Mouse (Mus musculus) embryonic facial prominence, embryonic 13.5 days (tissue): ENCODE measurements around the gene Ubfd1. TPM values are rescaled to one million over a fixed set of nuclear protein-coding genes. Genes with fewer than 3 reads are reported as not detected.
A peak's percentile ranks its signal among the peaks of the same experiment; 100 is the strongest.

Source experiments
- ATAC-seq: fragments of 200-750 bp; cut with Nextera tagmentation; 2 replicates; pipeline ENCODE4 v1.8.0; 2017; ENCODE audit warnings: low read depth; ENCODE audit not compliant: insufficient number of reproducible peaks, insufficient read depth, low FRiP score, low TSS enrichment
- H3K27ac ChIP-seq: fragments of 300-500 bp; sonication (generic); 2 replicates; pipeline ENCODE4 v1.5.1; 2015; ENCODE audit warnings: moderate library complexity, mild to moderate bottlenecking, inconsistent platforms
- H3K27me3 ChIP-seq: fragments of 300-500 bp; sonication (generic); 2 replicates; pipeline ENCODE4 v1.6.1; 2015; ENCODE audit warnings: mild to moderate bottlenecking, inconsistent platforms
- H3K36me3 ChIP-seq: fragments of 300-500 bp; sonication (generic); 2 replicates; pipeline ENCODE4 v1.6.1; 2015; ENCODE audit warnings: mild to moderate bottlenecking, inconsistent platforms
- H3K4me1 ChIP-seq: fragments of 300-500 bp; sonication (generic); 2 replicates; pipeline ENCODE4 v1.6.1; 2015; ENCODE audit warnings: inconsistent platforms
- H3K4me2 ChIP-seq: fragments of 300-500 bp; sonication (generic); 2 replicates; pipeline ENCODE4 v1.6.1; 2015; ENCODE audit warnings: moderate library complexity, mild to moderate bottlenecking, inconsistent platforms
- H3K4me3 ChIP-seq: fragments of 300-500 bp; sonication (generic); 2 replicates; pipeline ENCODE4 v1.5.1; 2015; ENCODE audit warnings: mild to moderate bottlenecking, inconsistent platforms
- H3K9ac ChIP-seq: fragments of 300-500 bp; sonication (generic); 2 replicates; pipeline ENCODE4 v1.6.1; 2015; ENCODE audit warnings: mild to moderate bottlenecking, inconsistent platforms
- H3K9me3 ChIP-seq: fragments of 300-500 bp; sonication (generic); 2 replicates; pipeline ENCODE4 v1.6.1; 2016; ENCODE audit warnings: inconsistent platforms
- WGBS: fragments of 180-500 bp; shearing (Covaris S2); methylation state at CpG from one replicate; pipeline ENCODE4 v1.1.7; 2015; ENCODE audit warnings: mixed read lengths; 5-methylcytosine and 5-hydroxymethylcytosine counted together
- polyA plus RNA-seq: library from polyadenylated mRNA; unstranded; fragments of >200 nt; fragmentation: Nextera tagmentation; extraction: Ambion mirVana; gene quantifications from 2 replicates; pipeline ENCODE4 v1.2.1, GENCODE M21; 2015

Ubfd1 gene
- polyA plus RNA-seq, 1 experiment from 2014 or later, result 73.4 TPM

GRCm38 (mm10) chr7:122046813-122047212, 20.2 kb upstream of the Ubfd1 start:
- Histone ChIP-seq H3K27me3 (no peaks in the 10 kb centered on the region), H3K4me1 (no peaks in the 10 kb centered on the region), H3K9me3 (no peaks in the 10 kb centered on the region), H3K9ac (no peak overlapping the region), H3K4me3 (no peak overlapping the region), H3K36me3 (peaks cover 49% of the 10 kb centered on the region), H3K27ac (no peak overlapping the region), H3K4me2 (no peak overlapping the region)
- ATAC-seq, result no peak
- WGBS, result 90% methylated on average over 2 of the region's 2 CpGs

DNA sequence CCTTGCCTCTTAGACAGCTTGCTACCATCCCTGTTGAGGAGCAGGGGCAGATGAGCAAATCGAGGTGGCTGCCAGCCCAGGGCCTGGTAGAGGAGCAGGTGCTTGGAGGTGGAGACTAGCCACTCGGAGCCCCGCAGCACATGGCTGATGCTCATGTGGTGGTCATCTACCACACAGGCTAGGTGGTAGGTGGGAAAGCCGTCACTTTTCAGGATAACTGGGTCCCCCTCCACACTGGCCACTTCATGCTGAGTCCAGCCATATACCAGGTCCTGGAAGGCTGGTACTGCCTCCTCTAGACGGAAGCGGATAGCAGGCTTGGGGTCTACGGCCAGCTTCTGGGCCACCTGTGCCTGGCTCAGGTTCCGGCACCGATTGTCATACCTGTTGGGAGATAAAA, 18.8 kb upstream of the Ubfd1 start:
- ATAC-seq, result 0 out of 2 replicates have a peak, but pooled peaks have one; percentile 48
- no peak overlapping the region for H3K27ac ChIP-seq
- H3K9ac ChIP-seq, result no peak overlapping the region
- no peaks in the 10 kb centered on the region for H3K27me3 ChIP-seq
- H3K9me3 ChIP-seq, result no peaks in the 10 kb centered on the region
- H3K4me3 ChIP-seq, result no peak overlapping the region
- 92% methylated on average over 9 of the region's 9 CpGs for WGBS
- H3K4me2 ChIP-seq, result no peak overlapping the region
- no peaks in the 10 kb centered on the region for H3K4me1 ChIP-seq
- H3K36me3 ChIP-seq, result peaks cover 45% of the 10 kb centered on the region

GRCm38 (mm10) chr7:122050834-122051233, 16.1 kb upstream of the Ubfd1 start:
- H3K36me3 ChIP-seq, result peaks cover 62% of the 10 kb centered on the region
- no peak overlapping the region for H3K4me3 ChIP-seq
- 64% methylated on average over 1 of the region's 1 CpGs for WGBS
- H3K9me3 ChIP-seq, result no peaks in the 10 kb centered on the region
- no peaks in the 10 kb centered on the region for H3K4me1 ChIP-seq
- H3K27ac ChIP-seq, result no peak overlapping the region
- ATAC-seq, result no peak
- no peak overlapping the region for H3K4me2 ChIP-seq
- H3K27me3 ChIP-seq, result no peaks in the 10 kb centered on the region
- no peak overlapping the region for H3K9ac ChIP-seq

- Histone ChIP-seq H3K4me1 (no peaks in the 10 kb centered on the region), H3K4me3 (no peak overlapping the region), H3K36me3 (peaks cover 57% of the 10 kb centered on the region), H3K9ac (no peak overlapping the region), H3K4me2 (no peak overlapping the region), H3K27ac (no peak overlapping the region), H3K9me3 (no peaks in the 10 kb centered on the region), H3K27me3 (no peaks in the 10 kb centered on the region)
- ATAC-seq, result no peak
- WGBS, result 89% methylated on average over 5 of the region's 5 CpGs
Observed at GRCm38 (mm10) chr7:122056633-122057032, 10.3 kb upstream of the Ubfd1 start.

- Histone ChIP-seq H3K4me3 (peak overlapping the region; percentile 100; the same call in 1 of the 2 replicates), H3K9ac (0 out of 2 replicates have a peak overlapping the region, but pooled peaks have one; percentile 99), H3K9me3 (no peaks in the 10 kb centered on the region), H3K27me3 (no peaks in the 10 kb centered on the region), H3K27ac (no peak overlapping the region), H3K36me3 (peaks cover 31% of the 10 kb centered on the region), H3K4me2 (peak overlapping the region; percentile 80), H3K4me1 (peaks cover 31% of the 10 kb centered on the region)
- WGBS, result 69% methylated on average over 1 of the region's 1 CpGs
- no peak for ATAC-seq
Observed at GRCm38 (mm10) chr7:122065656-122066055, 1.3 kb upstream of the Ubfd1 start.

GRCm38 (mm10) chr7:122066102-122066944, 652 bp upstream of the Ubfd1 start:
- Histone ChIP-seq H3K9ac (peak overlapping the region; percentile 99), H3K36me3 (peaks cover 36% of the 10 kb centered on the region), H3K27me3 (no peaks in the 10 kb centered on the region), H3K9me3 (no peaks in the 10 kb centered on the region), H3K4me1 (peaks cover 31% of the 10 kb centered on the region), H3K4me3 (peak overlapping the region; percentile 100), H3K4me2 (peak overlapping the region; percentile 80), H3K27ac (peak overlapping the region; percentile 93)
- ATAC-seq, result no peak; the same call in 1 of the 2 replicates
- WGBS, result 18% methylated on average over 31 of the region's 31 CpGs

DNA sequence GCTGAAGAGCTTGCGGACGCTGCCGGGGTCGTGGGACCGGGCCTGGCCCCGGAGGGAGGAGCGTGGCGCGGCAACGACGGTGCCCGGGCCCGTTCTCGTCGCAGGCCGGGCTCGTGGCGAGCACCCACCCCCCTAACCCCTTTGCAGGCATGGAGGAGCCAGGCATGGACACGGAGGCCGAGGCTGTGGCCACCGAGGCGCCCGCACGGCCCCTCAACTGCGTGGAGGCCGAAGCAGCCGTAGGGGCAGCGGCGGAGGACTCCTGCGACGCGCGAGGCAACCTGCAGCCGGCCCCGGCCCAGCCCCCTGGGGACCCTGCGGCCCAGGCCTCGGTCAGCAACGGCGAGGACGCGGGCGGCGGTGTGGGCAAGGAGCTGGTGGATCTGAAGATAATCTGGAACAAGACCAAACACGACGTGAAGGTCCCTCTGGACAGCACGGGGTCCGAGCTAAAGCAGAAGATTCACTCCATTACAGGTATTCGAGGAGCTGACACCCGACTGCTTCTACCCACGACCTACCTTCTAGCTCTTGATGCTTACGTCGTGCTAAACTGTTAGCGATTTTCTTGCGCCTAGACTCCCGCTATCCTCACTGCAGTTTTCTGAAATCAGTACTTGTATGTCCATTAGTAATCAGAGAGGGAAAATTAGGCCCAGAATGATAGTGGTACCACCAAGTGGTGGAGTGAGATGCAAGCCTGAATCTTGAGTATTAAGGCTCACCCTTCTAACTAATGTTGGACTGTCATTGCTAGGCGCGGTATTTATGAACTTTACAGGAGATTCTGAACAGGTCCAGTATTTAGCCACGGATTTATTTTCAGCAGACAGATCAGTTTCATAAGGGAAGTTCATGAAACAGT, 774 bp downstream of the Ubfd1 start:
- Histone ChIP-seq H3K9me3 (no peaks in the 10 kb centered on the region), H3K4me3 (peak overlapping the region; percentile 100), H3K4me2 (peak overlapping the region; percentile 80), H3K27ac (peak overlapping the region; percentile 93), H3K27me3 (no peaks in the 10 kb centered on the region), H3K36me3 (peaks cover 37% of the 10 kb centered on the region), H3K4me1 (peaks cover 31% of the 10 kb centered on the region), H3K9ac (peak overlapping the region; percentile 99)
- ATAC-seq, result peak; percentile 12
- under 1% methylated on average over 57 of the region's 58 CpGs for WGBS

- no peaks in the 10 kb centered on the region for H3K9me3 ChIP-seq
- no peak overlapping the region for H3K27ac ChIP-seq
- H3K36me3 ChIP-seq, result peaks cover 89% of the 10 kb centered on the region
Observed at GRCm38 (mm10) chr7:122074374-122074773, 7.4 kb downstream of the Ubfd1 start.

GRCm38 (mm10) chr7:122079798-122080554, 13.0 kb downstream of the Ubfd1 start:
- no peak for ATAC-seq
- Histone ChIP-seq H3K9ac (no peak overlapping the region), H3K27ac (no peak overlapping the region), H3K4me3 (no peak overlapping the region), H3K9me3 (no peaks in the 10 kb centered on the region), H3K27me3 (no peaks in the 10 kb centered on the region), H3K36me3 (peaks cover 86% of the 10 kb centered on the region), H3K4me1 (no peaks in the 10 kb centered on the region), H3K4me2 (no peak overlapping the region)
- WGBS, result 92% methylated on average over 8 of the region's 8 CpGs

More at GRCm38 (mm10) chr7:122074374-122074773, 7.4 kb downstream of the Ubfd1 start:
- no peak for ATAC-seq
- no peak overlapping the region for H3K4me3 ChIP-seq
- no peak overlapping the region for H3K4me2 ChIP-seq
- no peaks in the 10 kb centered on the region for H3K27me3 ChIP-seq
- peaks cover 9% of the 10 kb centered on the region for H3K4me1 ChIP-seq
- 79% methylated on average over 3 of the region's 3 CpGs for WGBS
- H3K9ac ChIP-seq, result no peak overlapping the region

- ATAC-seq, result no peak
- no peak overlapping the region for H3K27ac ChIP-seq
- no peaks in the 10 kb centered on the region for H3K4me1 ChIP-seq
- no peaks in the 10 kb centered on the region for H3K27me3 ChIP-seq
- no peak overlapping the region for H3K4me2 ChIP-seq
- peaks cover 84% of the 10 kb centered on the region for H3K36me3 ChIP-seq
- no peak overlapping the region for H3K4me3 ChIP-seq
- H3K9me3 ChIP-seq, result no peaks in the 10 kb centered on the region
- no peak overlapping the region for H3K9ac ChIP-seq
- 98% methylated on average over 1 of the region's 1 CpGs for WGBS
Observed at GRCm38 (mm10) chr7:122081071-122081470, 14.1 kb downstream of the Ubfd1 start.
